Mouse (Mus musculus) liver, embryonic 11.5 days (tissue): ENCODE data around the gene Clec4a3. TPM values are rescaled to one million over a fixed set of nuclear protein-coding genes. Genes with fewer than 3 reads are reported as not detected.
"Not testable (repeated sequence)": the region's sequence is repeated elsewhere in the genome, so short reads cannot be mapped to it uniquely, and the experiment has no call there.

Experiments
- ATAC-seq: fragments of 200-750 bp; cut with Nextera tagmentation; replicated peaks from 2 replicates; pipeline ENCODE4 v1.8.0; 2017; ENCODE audit warnings: moderate number of reproducible peaks, mild to moderate bottlenecking, moderate TSS enrichment, moderate library complexity; ENCODE audit not compliant: low FRiP score
- DNase-seq: peaks from one replicate; pipeline ENCODE4 v3.0.0-alpha.2; 2017; ENCODE audit warnings: low spot score
- H3K27ac ChIP-seq: fragments of 300-500 bp; sonication (generic); 2 replicates; pipeline ENCODE4 v1.5.1; 2014; ENCODE audit warnings: mild to moderate bottlenecking, low read depth, low read length, control low read depth
- H3K27me3 ChIP-seq: fragments of 300-500 bp; sonication (generic); replicated peaks from 2 replicates; pipeline ENCODE4 v1.6.1; 2014; ENCODE audit warnings: low read length, mixed read lengths; ENCODE audit not compliant: control insufficient read depth, insufficient read depth
- H3K36me3 ChIP-seq: fragments of 300-500 bp; sonication (generic); 2 replicates; pipeline ENCODE4 v1.6.1; 2014; ENCODE audit warnings: mild to moderate bottlenecking, low read length, moderate library complexity, mixed read lengths; ENCODE audit not compliant: control insufficient read depth, insufficient read depth
- H3K4me1 ChIP-seq: fragments of 300-500 bp; sonication (generic); replicated peaks from 2 replicates; pipeline ENCODE4 v1.6.1; 2014; ENCODE audit warnings: low read length, mixed read lengths; ENCODE audit not compliant: control insufficient read depth, insufficient read depth
- H3K4me2 ChIP-seq: fragments of 300-500 bp; sonication (generic); 2 replicates; pipeline ENCODE4 v1.6.1; 2014; ENCODE audit warnings: mild to moderate bottlenecking, control low read depth, moderate library complexity
- H3K4me3 ChIP-seq: fragments of 300-500 bp; sonication (generic); 2 replicates; pipeline ENCODE4 v1.5.1; 2014; ENCODE audit warnings: low read depth, low read length, control low read depth
- H3K9ac ChIP-seq: fragments of 300-500 bp; sonication (generic); 2 replicates; pipeline ENCODE4 v1.6.1; 2014; ENCODE audit warnings: low read depth, low read length, control low read depth
- H3K9me3 ChIP-seq: fragments of 300-500 bp; sonication (generic); 2 replicates; pipeline ENCODE4 v1.6.1; 2016; ENCODE audit warnings: low read length, inconsistent platforms, mixed read lengths; ENCODE audit not compliant: control insufficient read depth
- WGBS: fragments of 180-500 bp; shearing (Covaris S2); extraction: QIAGEN DNeasy Blood & Tissue Kit; methylation state at CpG from one replicate; pipeline ENCODE4 v1.1.7; 2014; 5-methylcytosine and 5-hydroxymethylcytosine counted together
- polyA plus RNA-seq: library from polyadenylated mRNA; unstranded; fragments of >200 nt; fragmentation: Nextera tagmentation; extraction: Ambion mirVana; gene quantifications from 2 replicates; pipeline ENCODE4 v1.2.1, GENCODE M21; 2014

The Clec4a3 gene
- polyA plus RNA-seq, 1 experiment from 2014 or later = 1.9 TPM

DNA sequence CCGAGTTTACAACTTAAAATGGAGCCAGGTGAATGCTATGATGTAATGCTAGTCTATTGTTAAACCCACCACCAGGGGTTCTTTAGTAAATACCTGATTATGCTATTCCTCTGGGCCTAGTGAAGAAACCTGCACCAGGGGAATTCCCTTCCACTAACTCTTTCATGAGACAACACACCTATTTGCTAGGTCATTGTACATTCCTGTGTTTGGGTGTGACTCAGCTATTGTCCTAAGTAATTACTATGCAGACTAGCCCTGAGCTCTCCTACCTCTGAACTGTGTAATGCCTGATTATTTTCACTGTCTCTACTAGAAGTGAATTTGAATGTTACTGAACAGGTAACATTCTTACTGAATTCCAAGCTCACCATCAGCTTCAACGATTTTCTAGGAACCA lies 52.4 kb downstream of the Clec4a3 start:
- not testable (repeated sequence) for H3K27ac ChIP-seq, H3K4me3 ChIP-seq, ATAC-seq, H3K9me3 ChIP-seq, H3K4me2 ChIP-seq, DNase-seq, H3K9ac ChIP-seq, H3K4me1 ChIP-seq, H3K36me3 ChIP-seq, H3K27me3 ChIP-seq
- 58% methylated on average over 2 of the region's 2 CpGs for WGBS

DNA sequence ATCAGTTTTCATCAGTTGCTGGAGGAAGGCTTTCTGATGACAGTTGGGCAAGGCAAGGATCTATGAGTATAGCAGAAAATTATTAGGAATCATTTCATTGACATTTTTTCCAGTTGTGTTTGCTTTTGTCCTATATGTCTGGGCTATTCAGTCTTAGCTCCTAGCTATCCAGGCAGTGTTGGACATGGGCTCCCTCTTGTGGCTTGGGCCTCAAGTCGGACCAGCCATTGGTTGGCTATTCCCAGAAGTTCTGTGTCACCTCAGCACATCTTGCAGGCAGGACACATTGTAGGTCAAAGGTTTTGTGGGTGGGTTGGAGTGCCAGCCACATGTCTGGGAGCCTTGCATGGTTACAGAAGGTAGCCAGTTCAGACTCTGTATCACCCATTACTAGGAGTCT lies 53.3 kb downstream of the Clec4a3 start:
- no peaks in the 10 kb centered on the region for H3K27me3 ChIP-seq
- H3K27ac ChIP-seq = no peak overlapping the region
- DNase-seq (no peak), ATAC-seq (no peak)
- no peaks in the 10 kb centered on the region for H3K36me3 ChIP-seq
- no peak overlapping the region for H3K4me2 ChIP-seq
- no peak overlapping the region for H3K9ac ChIP-seq
- 0 out of 2 replicates have a peak, but pooled peaks cover 2% of the 10 kb centered on the region for H3K9me3 ChIP-seq
- H3K4me3 ChIP-seq = no peak overlapping the region
- H3K4me1 ChIP-seq = no peaks in the 10 kb centered on the region
- WGBS = 57% methylated on average over 1 of the region's 1 CpGs

Other genes with a start within 250 kb of the Clec4a3 start
- 0.08 and 0.09 TPM in 2 replicates for gene Nanog, start 245.0 kb upstream of the Clec4a3 start, polyA plus RNA-seq
- gene Slc2a3, start 150.9 kb upstream of the Clec4a3 start, polyA plus RNA-seq = 59.4 and 66.8 TPM in 2 replicates
- 3.8 and 4.0 TPM in 2 replicates for gene Foxj2, start 132.6 kb upstream of the Clec4a3 start, polyA plus RNA-seq
- gene C3ar1, start 96.4 kb upstream of the Clec4a3 start, polyA plus RNA-seq = 2.7 and 3.5 TPM in 2 replicates
- 39.8 and 44.4 TPM in 2 replicates for gene Necap1, start 78.0 kb upstream of the Clec4a3 start, polyA plus RNA-seq
- 3.2 and 3.6 TPM in 2 replicates for gene Clec4a1, start 30.7 kb upstream of the Clec4a3 start, polyA plus RNA-seq
- 0.25 TPM in 1 of 2 replicates, not detected in the other for gene Clec4a4, start 37.9 kb downstream of the Clec4a3 start, polyA plus RNA-seq
- not detected in 2 replicates for gene Clec4b1, start 97.4 kb downstream of the Clec4a3 start, polyA plus RNA-seq
- gene Clec4a2, start 153.9 kb downstream of the Clec4a3 start, polyA plus RNA-seq = 2.9 and 3.7 TPM in 2 replicates
- not detected in 2 replicates for gene Clec4b2, start 220.4 kb downstream of the Clec4a3 start, polyA plus RNA-seq